Mouse (Mus musculus): Measurements from ENCODE around the gene Foxp4.

Foxp4 gene

DNA sequence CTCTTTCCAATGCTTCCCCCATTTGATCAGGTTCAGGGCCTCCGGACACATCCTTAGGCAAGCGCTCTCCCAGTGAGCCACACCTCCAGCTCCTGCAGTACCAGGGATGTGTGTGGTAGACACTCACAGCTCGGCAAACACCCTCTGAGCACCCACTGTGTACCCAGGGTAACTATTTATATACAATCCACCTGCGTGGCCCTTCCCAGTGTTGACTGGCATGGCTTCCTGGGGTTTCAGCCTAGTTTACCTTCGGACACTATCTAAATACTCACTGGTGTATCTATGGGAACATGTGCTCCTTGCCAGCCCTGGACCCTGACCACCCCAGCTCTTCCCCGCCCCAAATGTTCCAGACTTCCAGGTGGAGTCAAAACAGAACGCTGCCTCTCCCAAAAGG is 34.7 kb downstream of the Foxp4 start:
- in situ Hi-C loops (cut with MboI), result no loop called here

DNA sequence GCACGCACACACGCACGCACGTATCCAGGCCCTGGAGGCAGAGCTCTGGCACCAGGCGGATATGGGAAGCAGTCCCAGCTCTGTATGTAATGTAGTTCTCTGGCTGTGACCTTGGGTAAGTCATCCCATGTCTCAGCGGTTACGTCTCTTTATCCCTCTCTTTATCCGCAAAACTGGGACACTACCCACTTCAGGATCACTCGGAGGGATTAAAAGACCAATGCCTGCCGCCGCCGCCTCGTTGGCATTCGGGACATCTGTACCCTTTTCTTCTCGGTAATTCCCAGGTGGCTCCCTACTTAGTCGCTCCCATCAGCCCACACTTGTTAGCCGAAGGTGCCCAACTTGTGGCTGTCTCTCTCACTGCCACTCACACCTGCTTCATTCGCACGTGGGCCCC is 35.2 kb downstream of the Foxp4 start:
- in situ Hi-C loops (cut with MboI), result no loop called here

DNA sequence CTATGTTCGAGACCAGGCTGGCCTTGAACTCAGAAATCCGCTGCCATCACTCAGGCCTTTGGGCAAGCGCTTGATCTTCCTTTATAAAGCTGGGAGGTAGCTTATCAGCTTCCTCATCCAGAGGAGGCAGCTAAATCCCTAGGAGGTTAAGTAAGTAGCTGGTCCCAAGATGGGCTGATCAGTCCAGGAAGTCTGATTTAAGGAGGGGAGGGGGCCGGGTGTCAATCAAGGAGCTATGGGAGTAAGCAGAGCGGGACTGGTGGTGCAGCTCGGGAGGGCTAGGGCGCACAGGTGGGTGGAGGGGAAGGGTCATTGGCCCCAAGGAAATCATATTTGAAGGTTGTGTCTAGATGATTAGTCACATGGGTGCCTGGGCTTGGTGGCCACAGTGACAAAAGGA is 35.8 kb downstream of the Foxp4 start:
- in situ Hi-C loops (cut with MboI), result no loop called here

DNA sequence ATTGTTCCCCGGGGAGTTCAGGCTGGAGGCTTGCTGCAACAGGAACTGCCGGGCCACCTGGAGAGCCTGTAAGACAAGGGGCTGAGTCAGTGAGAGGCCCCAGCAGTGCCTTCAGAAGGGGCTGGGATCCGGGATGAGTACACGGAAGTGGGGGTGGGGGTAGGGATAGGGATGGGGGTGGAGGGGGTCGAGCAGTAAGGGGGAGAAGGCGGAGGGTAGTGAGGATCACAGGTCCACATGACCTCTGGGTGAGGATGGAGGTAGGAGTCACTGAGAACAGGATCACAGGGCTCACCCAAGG is 36.3 kb downstream of the Foxp4 start:
- in situ Hi-C loops (cut with MboI), result no loop called here

DNA sequence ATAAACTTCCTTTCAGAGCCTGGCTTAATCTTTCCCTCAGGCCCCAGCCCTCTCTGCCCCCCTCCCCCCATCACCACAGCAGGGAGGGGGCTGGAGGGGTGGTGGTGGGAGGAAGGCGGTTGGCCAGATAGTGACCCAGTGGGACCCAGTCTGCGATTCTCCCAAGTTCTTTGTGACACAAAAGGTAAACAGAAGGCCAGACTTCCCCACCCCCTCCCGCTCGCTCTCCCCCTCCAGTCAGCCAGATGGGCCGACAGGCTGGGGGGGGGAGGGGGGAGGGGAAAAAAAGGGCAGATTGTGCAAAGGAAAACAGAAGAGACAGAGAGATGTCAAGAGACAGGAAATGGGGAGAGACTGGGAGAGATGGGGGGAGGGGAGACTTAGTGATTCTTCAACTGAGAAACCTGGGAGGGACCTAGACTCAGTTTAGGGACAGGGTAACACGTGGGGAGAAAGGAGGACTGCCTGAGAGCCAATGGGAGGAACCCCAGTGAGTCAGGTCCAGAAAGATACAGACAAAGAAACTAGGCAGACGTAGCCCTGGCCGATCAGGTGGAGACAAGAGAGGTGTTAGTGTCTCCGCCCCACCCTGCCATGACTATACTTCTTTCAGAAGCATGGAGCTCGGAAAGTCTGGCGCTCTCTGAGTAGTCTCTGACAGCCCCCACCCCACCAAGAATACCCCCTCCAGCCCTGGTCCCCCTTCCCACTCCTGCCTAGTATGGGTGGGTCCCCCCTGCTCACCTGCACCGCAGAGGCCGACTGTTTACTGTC is 36.9 kb downstream of the Foxp4 start:
- in situ Hi-C loops (cut with MboI), result no loop called here

DNA sequence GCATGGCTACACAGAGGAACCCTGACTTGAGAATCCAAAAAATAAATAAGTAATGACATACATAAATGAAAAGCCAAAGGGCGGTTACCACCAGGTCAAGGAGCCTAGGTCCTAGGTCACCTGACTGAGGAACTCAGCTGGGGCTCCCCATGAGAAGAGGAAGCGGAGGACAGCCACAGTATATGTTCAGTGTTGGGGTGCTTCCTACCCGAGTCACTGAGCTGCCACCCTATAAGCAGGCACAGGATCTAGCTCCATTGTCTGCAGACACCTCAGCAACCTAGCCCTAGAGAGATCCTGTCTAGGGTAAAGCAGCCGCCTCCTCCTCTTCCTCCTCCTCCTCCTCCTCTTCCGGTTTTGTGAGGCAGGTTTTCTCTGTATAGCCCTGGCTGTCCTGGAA is 41.3 kb downstream of the Foxp4 start:
- in situ Hi-C loops (cut with MboI), result no loop called here

DNA sequence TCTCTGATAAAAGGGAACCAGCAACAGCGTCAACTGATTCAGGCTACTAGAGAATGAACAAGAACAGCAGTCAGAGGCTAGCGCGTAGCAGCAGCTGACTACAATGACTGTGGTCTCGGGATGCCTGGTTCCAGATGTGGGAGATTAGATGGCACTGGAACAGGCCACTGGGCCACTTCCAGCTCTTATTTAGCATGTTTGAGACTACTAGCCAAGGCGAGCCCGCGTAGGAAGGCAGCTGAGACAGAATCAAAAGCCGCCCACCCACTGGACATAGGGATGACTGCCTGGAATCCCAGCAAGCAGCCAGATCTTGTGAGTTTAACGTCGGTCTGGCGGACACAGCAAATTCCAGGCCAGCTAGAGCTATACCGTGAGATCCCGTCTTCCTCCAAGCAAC is 43.1 kb downstream of the Foxp4 start:
- in situ Hi-C loops (cut with MboI), result no loop called here

DNA sequence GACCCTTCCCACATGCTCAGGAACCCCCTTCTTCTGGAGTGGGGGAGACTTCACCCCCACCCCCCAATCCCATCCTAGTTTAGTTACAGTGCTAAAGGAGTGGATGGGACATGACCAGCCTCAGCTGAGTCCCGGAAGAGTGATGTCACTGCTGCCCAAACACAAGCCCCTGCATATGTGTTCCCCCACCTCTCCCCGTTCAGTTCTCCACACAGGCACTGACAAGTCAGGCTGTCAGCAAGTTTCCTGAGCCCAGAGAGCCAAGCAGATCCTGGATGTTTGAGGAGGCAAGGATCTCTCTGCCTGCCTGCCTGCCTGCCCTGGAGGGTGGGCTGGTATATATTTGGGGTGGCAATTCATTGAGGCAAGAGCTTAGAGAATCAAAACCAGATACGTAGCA is 45.2 kb downstream of the Foxp4 start:
- in situ Hi-C loops (cut with MboI), result no loop called here

DNA sequence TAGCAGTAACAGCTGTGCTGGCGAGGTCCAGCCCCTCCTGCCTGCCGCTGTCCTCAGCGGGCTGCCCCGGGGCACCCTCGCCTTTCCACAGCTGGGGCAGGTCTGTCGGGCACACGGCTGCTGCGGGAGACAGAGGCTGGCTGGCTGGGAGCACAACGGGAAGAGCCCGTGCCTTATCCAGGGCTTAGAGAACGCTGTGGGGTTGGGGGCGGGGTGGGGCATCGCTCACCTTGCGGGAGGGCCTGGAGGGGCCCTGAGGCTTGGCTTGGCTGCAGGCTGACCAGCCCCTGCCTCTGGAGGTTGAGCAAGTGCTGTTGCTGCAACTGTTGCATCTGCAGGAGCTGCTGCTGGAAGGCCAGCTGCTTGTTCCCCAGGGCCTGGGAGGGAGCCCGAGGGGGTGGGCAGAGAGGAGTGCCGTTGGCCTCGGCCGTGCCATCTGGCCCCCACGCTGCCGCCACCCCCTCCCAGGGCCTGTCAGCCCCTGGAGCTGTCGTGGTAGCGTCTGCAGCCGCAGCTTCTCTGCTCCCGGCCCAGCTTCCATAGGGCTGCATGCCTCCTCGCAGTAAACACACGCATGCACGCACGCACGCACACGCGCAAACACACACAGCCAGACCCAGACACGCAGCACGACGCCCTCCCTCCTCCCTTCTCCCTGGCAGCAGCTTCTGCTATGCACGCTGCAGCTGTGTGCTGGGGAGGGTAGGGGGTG is 45.9 kb downstream of the Foxp4 start:
- in situ Hi-C loops (cut with MboI), result no loop called here

DNA sequence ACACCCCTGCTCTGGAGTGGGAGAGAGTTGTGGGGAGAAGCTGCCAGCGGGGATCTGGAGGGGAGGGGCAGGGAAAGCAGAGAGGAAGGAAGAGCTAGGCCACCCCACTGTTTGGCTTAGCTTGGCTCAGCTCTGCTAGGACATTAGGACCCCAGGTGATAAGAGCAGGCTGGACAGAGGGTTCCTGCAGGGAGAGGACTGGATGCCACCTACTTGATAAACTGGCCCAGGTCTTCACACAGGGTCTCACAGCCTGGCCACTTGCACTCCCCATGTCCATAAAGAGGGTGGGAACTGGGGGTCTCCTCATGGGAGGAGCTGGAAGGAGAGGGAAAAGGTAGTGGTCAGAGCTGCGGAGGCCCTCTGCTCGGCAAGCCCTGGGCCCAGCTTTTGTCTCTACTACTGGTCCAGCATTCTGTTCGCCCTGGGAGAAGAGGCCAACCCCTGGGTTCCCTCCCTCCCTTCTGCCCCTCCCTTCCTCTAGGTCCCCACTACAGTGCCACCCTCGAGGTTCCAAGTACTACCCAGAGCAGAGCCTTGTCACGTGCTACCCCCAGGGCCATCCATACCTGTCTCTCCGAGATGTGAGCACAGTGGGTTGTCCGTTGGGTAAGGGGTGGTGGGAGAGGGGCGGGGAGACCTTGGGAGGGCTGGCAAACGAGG is 46.6 kb downstream of the Foxp4 start:
- in situ Hi-C loops (cut with MboI), result no loop called here

DNA sequence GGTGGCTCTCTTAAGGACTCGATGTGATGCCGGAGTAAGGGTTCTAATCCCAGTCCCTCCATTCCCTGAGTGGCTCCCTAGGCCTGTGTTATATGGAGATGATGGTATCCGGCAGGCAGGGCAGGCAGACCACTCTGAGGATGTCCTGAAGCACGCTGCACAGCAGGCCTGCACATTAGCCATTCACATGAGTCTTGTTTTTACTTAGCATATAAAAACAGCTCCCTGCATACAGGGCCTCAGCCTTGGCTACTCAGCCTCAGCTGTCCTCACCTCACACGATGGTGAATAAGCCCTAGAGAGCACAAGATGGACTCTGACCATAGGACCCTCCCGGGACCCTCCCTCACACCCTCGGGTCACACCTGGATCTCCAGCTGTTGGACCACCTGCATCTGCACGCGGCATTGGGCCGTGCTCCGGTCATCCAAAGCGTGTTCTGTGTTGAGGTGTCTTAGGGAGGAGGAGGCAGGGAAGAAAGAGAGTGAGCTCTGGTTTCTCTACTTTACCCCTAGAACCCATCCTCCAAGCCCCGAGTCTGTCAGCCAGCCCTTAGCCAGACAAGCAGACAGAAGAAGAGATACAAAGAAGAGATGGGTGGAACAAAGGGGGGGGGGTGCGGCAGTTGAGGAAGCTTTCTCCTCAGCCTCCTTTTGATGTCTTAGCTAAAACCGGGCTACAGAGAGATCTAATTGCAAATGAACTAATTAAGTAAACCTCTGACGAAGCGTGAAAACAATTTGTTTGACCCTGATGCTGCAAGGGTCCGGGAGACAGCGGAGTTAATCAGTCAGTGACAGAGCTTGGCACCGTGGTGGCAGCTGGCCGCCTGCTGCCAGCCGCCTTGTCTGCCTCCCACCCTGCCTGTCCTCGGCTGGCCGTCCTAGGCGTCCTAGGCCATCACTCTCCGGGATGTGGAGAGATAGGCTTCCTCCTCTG is 47.4 kb downstream of the Foxp4 start:
- in situ Hi-C loops (cut with MboI), result no loop called here

DNA sequence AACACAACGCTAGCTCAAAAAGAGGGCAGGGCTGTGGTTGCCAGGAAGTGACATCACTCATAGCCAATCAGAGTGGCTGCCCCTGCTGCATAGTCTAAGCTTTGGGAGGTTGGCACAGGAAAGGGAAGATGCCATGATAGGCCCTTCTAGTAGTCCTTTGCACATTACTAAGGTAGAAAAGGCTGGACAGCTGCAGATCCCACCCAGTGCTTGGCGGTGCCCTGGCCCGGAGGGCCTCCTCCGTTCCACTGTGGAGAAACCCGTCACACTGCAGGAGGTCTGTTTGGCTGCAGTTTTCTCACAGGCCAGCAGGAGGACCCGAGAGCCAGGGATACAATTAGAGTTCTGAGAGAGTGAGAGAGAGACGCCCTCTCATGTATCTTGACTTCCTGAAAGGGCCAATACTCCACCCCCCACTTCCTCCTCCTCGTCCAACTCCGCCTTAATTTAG is 51.1 kb downstream of the Foxp4 start:
- in situ Hi-C loops (cut with MboI), result no loop called here

DNA sequence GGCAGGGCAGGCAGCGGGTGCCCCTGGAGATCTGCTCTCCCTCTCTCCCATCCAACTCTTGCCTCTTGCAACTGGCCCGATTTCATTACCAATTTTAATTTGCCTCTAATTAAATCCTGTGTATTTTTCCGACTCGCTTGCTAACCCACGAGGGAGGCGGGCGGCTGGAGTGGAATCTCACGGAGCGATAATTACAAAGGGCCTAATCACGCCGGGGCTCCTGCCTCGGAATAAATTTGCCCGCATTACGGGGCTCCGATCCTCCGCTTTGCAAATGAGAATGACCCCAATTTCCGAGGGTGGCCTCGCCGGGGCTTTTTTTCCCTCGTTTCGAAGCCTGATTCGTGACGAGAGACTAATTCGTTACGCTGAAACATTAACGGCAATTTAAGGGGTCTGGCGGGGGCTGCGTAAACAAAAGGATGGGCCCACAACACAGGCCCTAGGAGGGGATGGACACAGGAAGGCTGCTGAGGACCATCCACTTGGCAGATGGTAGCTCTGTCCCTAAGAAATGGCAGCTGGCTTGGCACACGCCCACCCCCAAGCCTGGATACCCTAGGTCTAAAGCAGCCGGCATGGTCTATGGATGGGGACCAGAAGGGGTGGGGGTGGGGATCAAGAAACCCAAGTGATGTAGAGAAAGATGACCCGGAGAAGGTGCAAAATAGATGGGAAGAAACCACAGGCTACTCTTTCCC is 52.0 kb downstream of the Foxp4 start:
- in situ Hi-C loops (cut with MboI), result no loop called here

DNA sequence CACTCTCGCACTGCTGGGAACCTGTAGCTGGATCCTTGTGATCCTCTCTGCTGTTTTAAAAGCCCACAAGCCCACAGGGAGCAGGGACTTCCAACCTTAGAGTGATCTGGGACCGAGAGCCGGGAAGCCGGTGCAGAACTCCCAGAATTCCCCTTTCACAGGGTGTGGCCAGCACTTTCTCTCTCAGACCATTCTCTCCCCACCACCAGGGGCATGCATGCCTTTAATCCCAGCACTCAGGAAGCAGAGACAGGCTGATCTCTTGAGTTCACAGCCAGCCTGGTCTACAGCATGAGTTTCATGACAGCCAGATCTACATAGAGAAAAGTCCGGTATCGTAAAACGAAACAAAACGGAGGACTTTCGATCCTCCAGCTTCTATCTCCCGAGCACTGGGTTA is 54.6 kb downstream of the Foxp4 start:
- in situ Hi-C loops (cut with MboI), result no loop called here

DNA sequence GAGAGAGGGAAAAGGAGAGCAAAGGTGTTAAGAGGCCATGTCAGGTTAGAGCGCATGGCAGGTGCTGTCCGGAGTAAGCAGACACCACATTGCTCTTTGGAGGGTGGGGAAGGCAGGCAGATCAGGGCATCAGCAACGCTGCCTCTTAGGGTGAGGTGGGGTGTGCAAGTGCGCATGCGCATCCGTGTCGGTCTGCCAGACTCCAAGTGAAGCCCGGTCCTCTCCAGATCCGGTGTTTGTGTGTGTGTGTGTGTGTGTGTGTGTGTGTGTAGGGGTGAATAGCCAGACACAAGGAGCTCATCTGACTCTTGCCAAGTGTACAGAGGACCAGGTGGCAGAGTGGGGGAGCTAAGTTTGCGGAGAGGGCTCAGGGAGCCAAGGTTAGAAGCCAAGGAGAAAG is 58.4 kb downstream of the Foxp4 start:
- in situ Hi-C loops (cut with MboI), result no loop called here

DNA sequence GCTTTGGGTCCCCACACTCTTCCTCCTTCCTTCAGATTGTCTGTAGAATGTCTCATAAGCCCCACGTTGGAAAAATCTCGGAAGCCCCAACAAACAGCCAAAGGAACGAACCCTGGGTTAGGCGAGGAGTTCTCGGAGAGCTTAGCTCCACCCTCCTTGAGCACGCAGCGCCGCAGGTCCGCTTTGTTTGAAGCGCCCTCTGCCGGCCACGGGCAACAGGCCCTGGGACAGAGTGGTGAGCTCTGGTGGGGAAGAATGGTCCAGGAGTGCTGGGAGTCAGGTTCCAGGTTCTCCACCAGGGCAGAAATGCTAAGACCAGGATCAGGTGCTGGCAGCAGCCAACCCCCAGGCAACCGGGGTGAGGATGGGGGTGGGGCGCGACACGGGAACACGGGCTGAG is 59.9 kb downstream of the Foxp4 start:
- in situ Hi-C loops (cut with MboI), result no loop called here

DNA sequence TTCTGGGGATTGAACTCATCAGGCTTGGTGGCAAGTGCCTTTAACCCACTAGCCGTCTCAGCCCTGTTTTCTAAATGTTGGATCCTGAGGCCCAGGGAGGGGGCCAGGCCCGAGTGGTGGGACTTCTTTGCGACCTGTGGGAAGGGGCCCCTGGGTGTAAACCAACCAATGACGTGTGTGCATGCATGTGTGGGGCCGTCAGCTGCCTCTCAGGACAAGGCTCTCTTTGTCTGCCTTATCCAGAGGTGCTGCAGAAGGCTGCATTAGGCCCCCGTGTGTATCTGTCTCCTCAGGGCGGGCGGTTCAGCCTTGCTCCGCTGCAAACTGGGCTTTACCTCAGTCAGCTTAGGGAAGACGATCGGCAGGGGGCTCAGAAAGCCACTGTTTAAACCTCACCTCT is 61.0 kb downstream of the Foxp4 start:
- in situ Hi-C loops (cut with MboI), result no loop called here

DNA sequence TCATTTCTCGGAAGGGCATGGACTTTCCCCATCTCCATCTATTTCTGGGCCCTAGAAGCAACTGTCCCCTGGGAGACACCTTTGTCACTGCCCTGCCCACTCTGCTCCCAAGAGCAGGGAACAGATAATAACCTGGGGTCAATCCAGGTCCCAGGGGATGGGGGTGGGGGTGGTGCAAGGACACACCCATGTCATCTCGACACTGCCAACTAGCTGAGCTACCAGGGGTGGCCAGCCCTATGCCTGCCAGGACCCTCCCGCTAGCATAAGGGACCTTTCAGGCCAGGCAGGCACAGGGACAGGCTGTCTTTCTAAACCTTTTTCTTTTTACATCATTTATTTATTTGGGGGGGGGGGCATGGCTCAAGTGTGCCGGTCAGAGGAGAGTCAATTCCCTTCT is 61.4 kb downstream of the Foxp4 start:
- in situ Hi-C loops (cut with MboI), result no loop called here

DNA sequence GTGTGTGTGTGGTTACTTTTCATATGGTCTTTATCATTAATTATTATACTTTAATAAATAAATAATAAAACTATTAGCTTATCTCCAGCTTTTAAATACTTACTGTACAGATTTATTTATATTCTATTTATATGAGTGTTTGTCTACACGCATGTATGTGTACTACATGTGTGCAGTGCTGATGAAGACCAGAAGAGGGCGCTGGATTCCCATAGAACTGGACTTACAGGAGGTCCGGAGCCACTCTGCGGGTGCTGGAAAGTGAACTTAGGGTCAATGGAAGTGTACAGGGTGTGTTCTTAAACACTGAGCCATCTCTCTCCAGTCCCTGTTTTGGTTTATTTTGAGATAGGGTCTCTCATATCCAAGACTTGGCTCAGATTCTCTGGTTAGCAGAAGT is 68.9 kb downstream of the Foxp4 start:
- in situ Hi-C loops (cut with MboI), result no loop called here

DNA sequence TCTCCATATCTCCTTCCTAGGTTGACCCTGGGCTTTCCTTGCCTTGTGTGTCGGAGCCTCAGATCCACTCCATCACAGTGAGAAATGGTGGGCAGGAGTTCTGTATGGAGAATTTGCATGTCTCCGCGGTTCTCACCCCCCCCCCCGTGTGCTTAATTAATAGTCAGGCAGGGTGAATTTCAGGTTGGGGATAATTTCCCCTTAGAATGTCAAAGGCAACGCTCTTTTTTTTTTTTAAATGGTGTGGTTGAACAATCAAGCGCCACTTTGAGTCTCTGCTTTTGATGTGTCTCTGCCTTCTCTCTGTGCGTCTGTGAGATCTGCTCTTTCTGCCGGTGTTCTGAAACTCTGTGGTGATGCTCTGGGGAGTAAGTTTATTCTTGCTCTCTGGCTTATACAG is 69.5 kb downstream of the Foxp4 start:
- in situ Hi-C loops (cut with MboI), result no loop called here

DNA sequence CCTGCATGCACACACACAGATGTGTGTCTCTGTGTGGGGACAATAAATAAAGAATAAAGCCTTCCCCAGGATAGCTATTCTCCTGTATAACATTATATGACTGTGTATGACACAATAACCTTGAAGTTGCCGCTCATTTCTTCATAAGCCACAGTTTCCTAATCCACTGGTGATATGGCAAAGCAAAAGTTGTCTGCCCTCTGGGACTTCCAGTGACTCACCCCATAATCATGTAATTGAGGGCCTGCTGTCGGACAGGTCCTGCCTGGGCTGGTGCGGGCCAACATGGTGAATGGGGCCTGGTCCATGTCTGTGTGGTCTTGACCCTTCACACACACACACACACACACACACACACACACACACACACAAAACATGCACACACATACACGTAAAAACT is 70.7 kb downstream of the Foxp4 start:
- in situ Hi-C loops (cut with MboI), result no loop called here

DNA sequence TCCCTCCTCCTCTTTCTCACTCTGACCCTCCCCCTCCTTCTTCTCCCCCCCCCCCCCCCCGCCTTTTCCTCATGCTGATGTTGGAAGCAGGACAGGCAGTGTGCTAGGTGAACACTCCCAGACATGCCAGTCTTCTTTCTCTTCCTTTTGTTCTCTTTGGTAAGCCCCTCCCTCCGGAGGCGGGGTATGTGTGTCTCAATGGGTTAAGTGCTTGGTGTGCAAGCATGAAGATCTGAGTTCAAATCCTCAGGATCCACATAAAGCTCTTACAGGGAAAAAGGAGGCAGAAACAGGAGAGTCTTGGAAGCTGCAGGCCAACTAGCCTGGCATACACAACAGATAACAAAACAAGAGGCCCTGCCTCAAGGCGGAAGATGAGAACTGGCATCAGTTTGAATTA is 71.1 kb downstream of the Foxp4 start:
- in situ Hi-C loops (cut with MboI), result no loop called here
